Mouse (Mus musculus): Measurements from ENCODE around the gene Cx3cr1. TPM values are rescaled to one million over a fixed set of nuclear protein-coding genes. Genes with fewer than 3 reads are reported as not detected.

Gene Cx3cr1
- polyA plus RNA-seq, 1 experiment = 10.9 TPM

DNA sequence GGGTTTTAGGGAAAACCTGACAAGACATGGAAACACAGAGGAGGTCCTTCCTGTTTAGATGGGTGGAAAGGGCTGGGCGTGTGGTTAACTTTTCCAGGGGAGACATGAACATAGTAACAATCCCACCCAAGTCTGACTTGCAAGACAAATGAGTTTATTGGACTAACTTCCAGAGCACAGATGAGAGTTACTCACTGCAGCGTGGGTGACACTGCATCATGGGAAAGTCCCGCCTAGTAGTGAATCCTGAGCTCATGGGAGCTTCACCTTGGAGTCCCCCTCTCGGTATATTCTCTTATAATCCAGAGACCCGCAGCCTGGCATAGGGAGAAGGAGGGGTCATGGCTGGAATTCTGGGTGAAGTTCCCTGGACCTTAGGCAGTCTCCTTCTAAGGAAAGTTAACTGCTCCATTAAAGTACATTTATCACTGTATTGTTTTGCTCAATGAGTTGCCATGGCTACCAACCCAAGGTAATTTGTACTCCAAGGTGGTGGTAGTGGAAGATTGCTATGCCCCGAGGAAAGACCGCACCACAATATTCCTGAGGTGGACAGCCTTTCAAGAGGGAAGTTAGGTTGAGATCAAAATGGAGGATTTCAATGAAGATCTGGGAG, 60.3 kb downstream of the Cx3cr1 start:
- 67% methylated on average over 7 of the region's 7 CpGs for WGBS
- no peak for DNase-seq
- H3K4me1 ChIP-seq (ENCODE audit: control insufficient read depth, insufficient read depth, low read length) = no peaks in the 10 kb centered on the region; the same call in 1 of the 2 replicates
- H3K4me3 ChIP-seq (replicated peaks; ENCODE audit: extremely low read depth, low read depth, low read length) = no peak overlapping the region
- TF ChIP-seq CTCF (IDR thresholded peaks at IDR 0.05; ENCODE audit: insufficient read depth, low read length) (no peak), POLR2A (IDR thresholded peaks at IDR 0.05; ENCODE audit: borderline replicate concordance, extremely low read depth, low read depth, low read length) (no peak)

DNA sequence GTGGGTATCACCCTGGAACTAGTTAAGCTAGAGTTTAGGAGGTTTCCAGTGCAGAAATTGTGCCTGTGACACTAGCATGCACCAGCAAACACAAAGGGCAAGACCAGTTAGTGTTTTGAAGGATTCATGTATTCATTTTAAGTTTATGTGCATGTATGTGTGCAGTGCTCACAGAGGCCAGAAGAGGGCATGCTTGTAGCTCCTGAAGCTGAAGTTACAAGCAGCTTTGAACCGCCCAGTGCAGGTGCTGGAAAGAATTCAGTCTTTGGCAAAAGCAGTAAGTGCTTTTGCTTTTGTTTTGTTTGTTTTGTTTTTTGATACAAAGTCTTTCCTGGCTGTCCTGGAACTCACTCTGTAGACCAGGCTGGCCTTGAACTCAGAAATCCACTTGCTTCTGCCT, 61.8 kb downstream of the Cx3cr1 start:
- Histone ChIP-seq H3K4me3 (replicated peaks; ENCODE audit: extremely low read depth, low read depth, low read length) (no peak overlapping the region), H3K4me1 (ENCODE audit: control insufficient read depth, insufficient read depth, low read length) (no peaks in the 10 kb centered on the region; the same call in 1 of the 2 replicates)
- TF ChIP-seq POLR2A (IDR thresholded peaks at IDR 0.05; ENCODE audit: borderline replicate concordance, extremely low read depth, low read depth, low read length) (no peak), CTCF (IDR thresholded peaks at IDR 0.05; ENCODE audit: insufficient read depth, low read length) (no peak)
- DNase-seq = no peak
- 93% methylated on average over 1 of the region's 1 CpGs for WGBS

DNA sequence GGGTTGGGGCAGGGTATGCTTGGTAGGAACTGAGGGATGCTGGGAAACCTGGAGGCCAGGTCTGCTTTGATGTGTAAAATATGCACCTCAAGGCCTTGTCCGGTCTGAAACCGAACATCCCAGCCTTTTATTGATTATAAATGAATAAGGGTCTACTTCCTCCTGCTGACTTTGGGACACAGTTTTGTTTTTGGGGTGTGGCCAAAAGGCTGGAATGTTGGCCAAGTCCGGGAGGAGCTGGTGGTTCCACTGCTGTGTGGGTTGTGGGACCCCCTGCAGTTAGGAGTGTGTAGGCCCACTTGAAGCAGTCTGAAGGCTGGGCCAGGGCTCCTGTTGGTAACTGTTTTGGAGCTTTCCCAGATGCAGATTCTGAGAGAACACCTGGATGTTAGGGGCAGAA, 63.7 kb downstream of the Cx3cr1 start:
- DNase-seq = no peak
- TF ChIP-seq POLR2A (IDR thresholded peaks at IDR 0.05; ENCODE audit: borderline replicate concordance, extremely low read depth, low read depth, low read length) = no peak
- TF ChIP-seq CTCF (IDR thresholded peaks at IDR 0.05; ENCODE audit: insufficient read depth, low read length) = no peak
- Histone ChIP-seq H3K4me1 (ENCODE audit: control insufficient read depth, insufficient read depth, low read length) (peaks cover 5% of the 10 kb centered on the region), H3K4me3 (replicated peaks; ENCODE audit: extremely low read depth, low read depth, low read length) (no peak overlapping the region)
- WGBS = 60% methylated on average over 3 of the region's 3 CpGs

DNA sequence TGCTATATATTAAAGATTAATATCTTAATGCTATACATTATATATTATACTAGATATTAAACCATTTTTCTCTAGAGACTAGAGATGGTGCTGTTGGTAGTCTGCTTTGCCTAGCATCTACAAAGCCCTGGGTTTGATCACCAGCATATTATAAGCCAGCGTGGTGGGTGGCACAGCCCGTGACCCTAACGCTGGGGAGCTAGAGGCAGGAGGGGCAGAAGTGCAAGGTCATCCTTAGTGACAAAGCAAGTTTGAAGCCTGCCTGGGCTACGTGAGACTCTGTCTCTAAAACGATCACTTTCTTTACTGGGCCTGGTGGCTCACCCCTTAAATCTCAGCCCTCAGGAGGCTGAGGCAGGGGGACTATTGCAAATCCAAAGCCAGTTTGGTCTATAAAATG, 66.8 kb downstream of the Cx3cr1 start:
- WGBS = 83% methylated on average over 5 of the region's 5 CpGs
- no peak for TF ChIP-seq POLR2A (IDR thresholded peaks at IDR 0.05; ENCODE audit: borderline replicate concordance, extremely low read depth, low read depth, low read length)
- no peak for TF ChIP-seq CTCF (IDR thresholded peaks at IDR 0.05; ENCODE audit: insufficient read depth, low read length)
- H3K4me1 ChIP-seq (ENCODE audit: control insufficient read depth, insufficient read depth, low read length) = peaks cover 8% of the 10 kb centered on the region

DNA sequence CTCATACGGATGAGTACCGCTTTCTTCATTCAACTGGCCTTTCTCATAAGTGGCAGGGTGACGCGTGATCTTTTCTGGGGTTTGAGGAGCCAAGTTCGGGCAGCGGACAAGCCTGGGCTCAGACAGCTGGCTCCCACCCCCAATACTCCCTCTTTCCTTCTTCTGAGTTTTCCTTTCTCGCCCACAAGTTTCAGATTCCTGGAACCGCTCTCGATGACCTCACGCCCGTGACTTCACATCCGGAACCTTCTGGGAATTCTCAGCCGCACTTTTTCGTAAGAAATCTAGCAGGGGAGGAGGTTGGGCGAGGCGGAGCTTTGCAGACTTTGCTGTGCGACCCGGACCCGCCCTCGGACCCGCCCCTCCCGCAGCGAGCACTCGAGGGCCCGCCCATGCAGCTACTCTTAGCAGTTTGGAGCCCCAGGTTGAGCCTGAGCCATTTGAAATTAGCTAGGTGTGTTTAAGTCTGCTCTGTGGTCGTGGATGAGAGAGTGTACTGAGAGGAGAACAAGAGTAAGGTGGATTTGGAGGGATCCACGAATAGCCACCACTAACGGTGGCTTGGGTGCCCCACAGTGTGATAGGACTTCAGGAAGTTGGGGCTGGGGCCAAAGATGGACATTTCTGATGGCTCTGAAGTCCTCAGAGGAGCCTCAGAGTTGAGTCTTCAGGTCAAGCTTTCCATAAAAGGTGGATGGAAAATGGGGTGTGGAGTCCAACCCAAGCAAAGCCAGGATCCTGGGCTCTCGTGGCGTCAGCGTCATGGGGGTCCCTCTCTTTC, 67.5 kb downstream of the Cx3cr1 start:
- H3K4me3 ChIP-seq (replicated peaks; ENCODE audit: extremely low read depth, low read depth, low read length) = peak overlapping the region; percentile 75
- DNase-seq = peak; percentile 94
- H3K4me1 ChIP-seq (ENCODE audit: control insufficient read depth, insufficient read depth, low read length) = peaks cover 8% of the 10 kb centered on the region
- 9% methylated on average over 31 of the region's 31 CpGs for WGBS
- peak; percentile 59; the same call in 1 of the 2 replicates for TF ChIP-seq POLR2A (IDR thresholded peaks at IDR 0.05; ENCODE audit: borderline replicate concordance, extremely low read depth, low read depth, low read length)
- TF ChIP-seq CTCF (IDR thresholded peaks at IDR 0.05; ENCODE audit: insufficient read depth, low read length) = no peak

More for the DNA sequence above, 66.8 kb downstream of the Cx3cr1 start:
- H3K4me3 ChIP-seq (replicated peaks; ENCODE audit: extremely low read depth, low read depth, low read length) = no peak overlapping the region
- no peak for DNase-seq

DNA sequence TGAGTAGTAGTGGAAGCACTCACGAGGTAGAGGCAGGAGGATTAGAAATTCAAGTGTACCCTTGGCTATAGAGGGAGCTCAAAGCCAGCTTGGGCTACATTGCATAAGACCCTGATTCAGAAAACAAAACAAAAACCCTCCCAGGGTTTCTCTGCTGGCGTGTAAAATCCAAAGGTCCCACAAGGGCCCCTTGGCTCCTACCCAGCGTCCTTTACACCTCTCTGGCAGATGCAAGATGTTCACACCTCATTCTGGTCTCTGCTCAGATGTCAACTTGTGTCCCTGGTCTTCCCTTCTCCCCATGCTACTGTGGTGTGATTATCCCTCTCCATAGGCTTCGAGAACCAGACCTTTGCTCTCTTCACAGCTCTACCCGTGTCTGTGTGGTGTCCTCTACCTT, 68.9 kb downstream of the Cx3cr1 start:
- Histone ChIP-seq H3K4me1 (ENCODE audit: control insufficient read depth, insufficient read depth, low read length) (peaks cover 8% of the 10 kb centered on the region), H3K4me3 (replicated peaks; ENCODE audit: extremely low read depth, low read depth, low read length) (no peak overlapping the region)
- DNase-seq = no peak
- TF ChIP-seq CTCF (IDR thresholded peaks at IDR 0.05; ENCODE audit: insufficient read depth, low read length) (no peak), POLR2A (IDR thresholded peaks at IDR 0.05; ENCODE audit: borderline replicate concordance, extremely low read depth, low read depth, low read length) (no peak)
- 70% methylated on average over 5 of the region's 5 CpGs for WGBS

DNA sequence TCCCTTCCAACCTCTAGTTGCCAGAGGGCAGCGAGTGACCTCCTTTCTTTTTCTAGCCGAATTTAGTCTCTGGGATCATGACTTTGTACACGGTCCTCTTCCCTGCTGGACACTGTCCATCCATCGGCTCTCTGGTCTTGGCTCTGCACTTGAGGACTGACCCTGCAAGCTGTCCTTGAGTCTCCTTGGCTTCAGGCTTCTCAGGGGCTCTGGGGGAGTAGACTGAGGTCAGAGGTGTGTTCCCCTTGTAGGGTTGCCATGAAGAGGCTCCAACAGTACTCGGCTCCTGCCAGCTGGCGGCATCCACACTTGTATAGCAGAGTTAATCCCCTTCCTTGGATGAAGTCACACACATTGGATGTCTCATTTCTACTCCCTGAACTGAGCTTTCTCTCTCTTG, 70.0 kb downstream of the Cx3cr1 start:
- 62% methylated on average over 6 of the region's 6 CpGs for WGBS
- no peak for TF ChIP-seq POLR2A (IDR thresholded peaks at IDR 0.05; ENCODE audit: borderline replicate concordance, extremely low read depth, low read depth, low read length)
- DNase-seq = no peak
- Histone ChIP-seq H3K4me3 (replicated peaks; ENCODE audit: extremely low read depth, low read depth, low read length) (no peak overlapping the region), H3K4me1 (ENCODE audit: control insufficient read depth, insufficient read depth, low read length) (peaks cover 8% of the 10 kb centered on the region)

DNA sequence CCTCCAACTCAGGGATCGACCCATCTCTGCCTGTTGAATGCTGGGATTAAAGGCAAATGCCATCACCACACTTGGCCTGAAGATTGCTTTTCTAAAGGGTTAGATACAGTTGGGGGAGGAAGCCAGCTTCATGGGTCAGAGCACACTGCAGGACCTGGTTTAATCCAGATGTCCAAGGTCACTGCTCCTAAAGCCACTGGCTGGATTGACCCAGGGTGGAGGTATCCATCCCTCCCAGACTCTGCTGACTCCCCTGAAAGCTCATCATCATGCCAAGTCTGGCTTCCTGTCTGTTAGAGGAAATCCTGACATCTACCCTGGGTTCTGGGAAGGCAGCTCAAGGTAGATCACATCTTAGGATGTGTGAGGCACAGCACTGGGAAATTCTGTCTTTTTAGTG, 70.9 kb downstream of the Cx3cr1 start:
- no peak for DNase-seq
- 89% methylated on average over 1 of the region's 1 CpGs for WGBS
- Histone ChIP-seq H3K4me3 (replicated peaks; ENCODE audit: extremely low read depth, low read depth, low read length) (no peak overlapping the region), H3K4me1 (ENCODE audit: control insufficient read depth, insufficient read depth, low read length) (peaks cover 8% of the 10 kb centered on the region)
- TF ChIP-seq CTCF (IDR thresholded peaks at IDR 0.05; ENCODE audit: insufficient read depth, low read length) (no peak), POLR2A (IDR thresholded peaks at IDR 0.05; ENCODE audit: borderline replicate concordance, extremely low read depth, low read depth, low read length) (no peak)

DNA sequence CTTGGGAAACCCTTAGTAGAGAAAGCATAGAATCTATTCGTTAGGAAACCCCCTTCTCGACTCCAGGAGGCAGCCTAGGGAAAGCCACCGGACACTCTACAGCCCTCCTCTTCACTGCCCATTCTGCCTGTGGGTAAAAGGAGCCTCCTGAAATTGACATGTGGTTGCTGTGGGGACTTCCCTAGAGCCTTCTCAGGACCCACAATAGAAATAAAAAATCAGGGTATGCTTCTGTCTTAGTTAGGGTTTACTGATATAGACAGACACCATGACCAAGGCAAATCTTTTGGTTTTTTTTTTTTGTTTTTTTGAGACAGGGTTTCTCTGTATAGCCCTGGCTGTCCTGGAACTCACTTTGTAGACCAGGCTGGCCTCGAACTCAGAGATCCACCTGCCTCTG, 73.6 kb downstream of the Cx3cr1 start:
- Histone ChIP-seq H3K4me3 (replicated peaks; ENCODE audit: extremely low read depth, low read depth, low read length) (no peak overlapping the region), H3K4me1 (ENCODE audit: control insufficient read depth, insufficient read depth, low read length) (0 out of 2 replicates have a peak, but pooled peaks cover 3% of the 10 kb centered on the region)
- DNase-seq = no peak
- no peak for TF ChIP-seq POLR2A (IDR thresholded peaks at IDR 0.05; ENCODE audit: borderline replicate concordance, extremely low read depth, low read depth, low read length)
- no peak for TF ChIP-seq CTCF (IDR thresholded peaks at IDR 0.05; ENCODE audit: insufficient read depth, low read length)
- WGBS = 78% methylated on average over 4 of the region's 4 CpGs

DNA sequence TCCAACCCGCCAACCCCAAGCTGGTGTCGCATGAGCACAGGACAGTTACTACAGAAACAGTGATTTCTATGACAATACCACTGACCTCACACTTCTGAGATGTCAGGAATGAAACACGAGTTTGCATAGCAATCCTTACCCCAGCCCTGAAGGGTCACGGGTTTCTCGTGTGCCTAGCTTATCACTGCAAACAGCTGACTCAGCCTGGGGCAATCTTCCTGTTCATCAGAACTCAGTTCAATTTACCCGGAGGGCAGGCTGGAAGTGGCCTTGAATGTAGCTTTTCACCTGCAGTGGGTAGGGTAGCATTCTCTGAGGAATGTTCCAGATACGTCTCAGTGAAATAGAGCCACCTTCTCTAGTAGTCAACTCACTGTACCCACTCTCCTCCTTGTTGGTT, 75.5 kb downstream of the Cx3cr1 start:
- Histone ChIP-seq H3K4me3 (replicated peaks; ENCODE audit: extremely low read depth, low read depth, low read length) (no peak overlapping the region), H3K4me1 (ENCODE audit: control insufficient read depth, insufficient read depth, low read length) (no peaks in the 10 kb centered on the region)
- no peak for TF ChIP-seq POLR2A (IDR thresholded peaks at IDR 0.05; ENCODE audit: borderline replicate concordance, extremely low read depth, low read depth, low read length)
- TF ChIP-seq CTCF (IDR thresholded peaks at IDR 0.05; ENCODE audit: insufficient read depth, low read length) = no peak
- 56% methylated on average over 7 of the region's 7 CpGs for WGBS
- DNase-seq = no peak

Measured in lung, adult 2 months (tissue).